Mouse (Mus musculus) forebrain, postnatal 0 days (tissue): ENCODE measurements around the gene Rbfox3. TPM values are rescaled to one million over a fixed set of nuclear protein-coding genes. Genes with fewer than 3 reads are reported as not detected.

ENCODE experiments used
- ATAC-seq: fragments of 200-750 bp; cut with Nextera tagmentation; 2 replicates; pipeline ENCODE4 v1.8.0; 2017; ENCODE audit warnings: mild to moderate bottlenecking, moderate library complexity
- DNase-seq: peaks from one replicate; pipeline ENCODE4 v3.0.0-alpha.2; 2015
- H3K27ac ChIP-seq: fragments of 300-500 bp; sonication (generic); 2 replicates; pipeline ENCODE4 v1.5.1; 2014; ENCODE audit warnings: low read depth, mild to moderate bottlenecking, antibody characterized with exemption, low read length, moderate library complexity, mixed read lengths
- H3K27me3 ChIP-seq: fragments of 300-500 bp; sonication (generic); 2 replicates; pipeline ENCODE4 v1.6.1; 2014; ENCODE audit warnings: mild to moderate bottlenecking, low read length, mixed read lengths; ENCODE audit not compliant: insufficient read depth
- H3K36me3 ChIP-seq: fragments of 300-500 bp; sonication (generic); 2 replicates; pipeline ENCODE4 v1.6.1; 2014; ENCODE audit warnings: mild to moderate bottlenecking, moderate library complexity; ENCODE audit not compliant: insufficient read depth
- H3K4me1 ChIP-seq: fragments of 300-500 bp; sonication (generic); 2 replicates; pipeline ENCODE4 v1.6.1; 2014; ENCODE audit warnings: antibody characterized with exemption; ENCODE audit not compliant: insufficient read depth
- H3K4me2 ChIP-seq: fragments of 300-500 bp; sonication (generic); 2 replicates; pipeline ENCODE4 v1.6.1; 2014; ENCODE audit warnings: low read depth, mild to moderate bottlenecking, moderate library complexity
- H3K4me3 ChIP-seq: fragments of 300-500 bp; sonication (generic); 2 replicates; pipeline ENCODE4 v1.5.1; 2014; ENCODE audit warnings: low read depth, low read length, mixed read lengths
- H3K9ac ChIP-seq: fragments of 300-500 bp; sonication (generic); 2 replicates; pipeline ENCODE4 v1.6.1; 2014; ENCODE audit warnings: mild to moderate bottlenecking
- H3K9me3 ChIP-seq: fragments of 300-500 bp; sonication (generic); 2 replicates; pipeline ENCODE4 v1.6.1; 2016; ENCODE audit warnings: low read length
- CTCF ChIP-seq: sonication (generic); IDR thresholded peaks from 2 replicates; pipeline ENCODE4 v1.5.1; 2016; ENCODE audit warnings: antibody characterized with exemption, control low read depth, low read depth
- WGBS: fragments of 180-500 bp; shearing (Covaris S2); extraction: QIAGEN DNeasy Blood & Tissue Kit; methylation state at CpG from one replicate; pipeline ENCODE4 v1.1.7; 2014; 5-methylcytosine and 5-hydroxymethylcytosine counted together
- polyA plus RNA-seq: library from polyadenylated mRNA; unstranded; fragments of >200 nt; fragmentation: Nextera tagmentation; extraction: Ambion mirVana; gene quantifications from 2 replicates; pipeline ENCODE4 v1.2.1, GENCODE M21; 2015
- total RNA-seq: library from RNA; depleted of rRNA; stranded (reverse); fragments of >200 nt; gene quantifications from 2 replicates; pipeline ENCODE4 v1.2.3, GENCODE M21; 2014

The Rbfox3 gene
- total and polyA plus RNA-seq, 2 experiments from 2014 or later: 37.3 to 82.3 TPM

DNA sequence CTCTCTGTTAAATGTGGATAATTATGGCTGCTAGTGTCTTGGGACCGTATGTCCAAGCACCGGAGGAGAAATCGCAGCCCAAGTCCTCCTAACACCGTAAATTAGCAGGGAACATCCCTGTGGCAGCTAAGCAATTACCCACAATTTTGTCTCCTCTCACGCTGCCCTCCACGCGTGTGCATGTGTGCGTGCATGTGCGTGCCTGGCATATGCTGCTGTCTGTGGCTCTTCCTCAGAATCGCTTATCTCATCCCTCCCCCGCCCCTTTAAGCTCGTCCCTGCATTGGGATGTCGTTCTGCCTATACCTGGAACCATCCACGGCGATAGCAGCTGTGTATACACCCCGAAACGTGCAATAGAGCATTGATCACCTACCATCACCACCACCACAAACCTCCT is 156.4 kb downstream of the Rbfox3 start:
- Histone ChIP-seq H3K9ac (0 out of 2 replicates have a peak overlapping the region, but pooled peaks have one; percentile 14), H3K9me3 (no peaks in the 10 kb centered on the region), H3K4me3 (no peak overlapping the region), H3K4me1 (peaks cover 37% of the 10 kb centered on the region), H3K27ac (no peak overlapping the region), H3K36me3 (no peaks in the 10 kb centered on the region), H3K4me2 (no peak overlapping the region), H3K27me3 (no peaks in the 10 kb centered on the region)
- ATAC-seq (peak; percentile 37; the same call in 1 of the 2 replicates), DNase-seq (peak; percentile 63)
- WGBS: 57% methylated on average over 17 of the region's 17 CpGs
- no peak for TF ChIP-seq CTCF

- Histone ChIP-seq H3K4me3 (no peak overlapping the region), H3K4me2 (no peak overlapping the region), H3K36me3 (no peaks in the 10 kb centered on the region), H3K27me3 (no peaks in the 10 kb centered on the region), H3K9ac (no peak overlapping the region), H3K27ac (no peak overlapping the region), H3K9me3 (no peaks in the 10 kb centered on the region), H3K4me1 (peaks cover 37% of the 10 kb centered on the region)
- WGBS: 60% methylated on average over 4 of the region's 4 CpGs
- 0 out of 2 replicates have a peak, but pooled peaks have one; percentile 16 for ATAC-seq
- no peak for DNase-seq
- TF ChIP-seq CTCF: no peak
Observed at GRCm38 (mm10) chr11:118754535-118754934, 156.9 kb downstream of the Rbfox3 start.

GRCm38 (mm10) chr11:118751879-118752616 is 159.3 kb downstream of the Rbfox3 start:
- H3K27ac ChIP-seq: peak overlapping the region; percentile 78
- WGBS: 21% methylated on average over 7 of the region's 7 CpGs
- H3K4me3 ChIP-seq: no peak overlapping the region
- H3K36me3 ChIP-seq: no peaks in the 10 kb centered on the region
- peak; percentile 58 for ATAC-seq
- H3K4me2 ChIP-seq: peak overlapping the region; percentile 4; the same call in 1 of the 2 replicates
- H3K9me3 ChIP-seq: no peaks in the 10 kb centered on the region
- no peak for TF ChIP-seq CTCF
- H3K4me1 ChIP-seq: peaks cover 42% of the 10 kb centered on the region
- no peaks in the 10 kb centered on the region for H3K27me3 ChIP-seq
- peak; percentile 65 for DNase-seq
- no peak overlapping the region for H3K9ac ChIP-seq

DNA sequence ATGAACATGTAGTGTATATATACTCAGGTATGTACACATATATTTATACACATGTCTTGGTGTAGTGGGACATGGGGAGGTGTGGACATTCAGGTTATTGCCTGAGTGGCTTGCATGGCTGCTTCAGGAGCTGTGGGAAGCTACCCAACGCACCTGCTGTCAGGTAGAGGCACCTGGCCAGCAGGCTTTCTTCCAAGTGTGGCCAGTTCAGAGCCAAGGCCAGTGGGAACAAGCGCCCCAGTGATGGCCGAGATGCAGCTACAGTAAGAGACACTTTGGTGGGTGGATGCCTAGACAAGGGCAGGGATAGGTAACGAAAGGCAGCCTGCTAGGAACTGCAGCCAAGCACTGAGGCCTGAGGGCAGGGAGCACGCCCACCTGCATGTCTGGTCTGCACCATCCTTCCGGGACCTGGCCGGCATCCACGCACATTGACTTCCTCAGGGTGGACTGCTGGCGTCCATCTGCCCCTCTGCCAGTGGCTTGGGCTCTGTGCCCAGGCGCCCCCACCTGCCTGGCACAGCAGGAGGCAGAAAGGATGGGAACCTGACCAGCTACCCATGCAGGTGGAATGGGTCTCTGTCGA is 160.6 kb downstream of the Rbfox3 start:
- 69% methylated on average over 11 of the region's 11 CpGs for whole genome bisulfite sequencing
- H3K27ac ChIP-seq: peak overlapping the region; percentile 51; the same call in 1 of the 2 replicates
- TF ChIP-seq CTCF: no peak

GRCm38 (mm10) chr11:118749541-118749940 is 161.9 kb downstream of the Rbfox3 start:
- H3K36me3 ChIP-seq: no peaks in the 10 kb centered on the region
- DNase-seq: no peak

More for the DNA sequence above, 160.6 kb downstream of the Rbfox3 start:
- Histone ChIP-seq H3K4me1 (peaks cover 43% of the 10 kb centered on the region), H3K27me3 (no peaks in the 10 kb centered on the region), H3K9ac (no peak overlapping the region), H3K36me3 (no peaks in the 10 kb centered on the region), H3K9me3 (no peaks in the 10 kb centered on the region), H3K4me2 (no peak overlapping the region), H3K4me3 (no peak overlapping the region)
- DNase-seq: no peak
- no peak for ATAC-seq

DNA sequence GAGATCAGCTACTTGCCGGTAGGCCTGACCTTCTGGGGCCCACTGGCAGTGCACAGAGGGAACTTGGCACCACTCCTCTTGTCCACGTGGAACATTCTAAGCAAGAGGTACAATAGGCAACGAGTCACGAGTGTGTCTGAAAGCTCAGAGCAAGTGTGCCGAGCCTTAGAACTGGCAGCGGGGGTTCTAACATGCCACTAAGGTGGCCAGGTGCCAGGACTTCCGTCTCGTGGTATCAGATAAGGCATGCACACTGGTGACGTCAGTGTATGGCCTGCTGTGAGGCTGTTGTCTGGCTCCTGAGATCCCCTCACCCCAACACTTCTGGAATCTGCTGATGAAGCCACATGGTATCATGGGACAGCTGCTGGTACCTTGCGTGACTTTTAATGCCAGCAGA is 162.8 kb downstream of the Rbfox3 start:
- H3K4me1 ChIP-seq: peaks cover 47% of the 10 kb centered on the region
- ATAC-seq: no peak; the same call in 1 of the 2 replicates
- 16% methylated on average over 10 of the region's 10 CpGs for WGBS

More at GRCm38 (mm10) chr11:118749541-118749940, 161.9 kb downstream of the Rbfox3 start:
- H3K9me3 ChIP-seq: no peaks in the 10 kb centered on the region
- H3K9ac ChIP-seq: no peak overlapping the region
- 79% methylated on average over 1 of the region's 1 CpGs for WGBS
- no peak for TF ChIP-seq CTCF
- ATAC-seq: no peak
- H3K27me3 ChIP-seq: no peaks in the 10 kb centered on the region
- H3K27ac ChIP-seq: no peak overlapping the region
- no peak overlapping the region for H3K4me3 ChIP-seq
- no peak overlapping the region for H3K4me2 ChIP-seq
- H3K4me1 ChIP-seq: peaks cover 52% of the 10 kb centered on the region

GRCm38 (mm10) chr11:118745279-118745678 is 166.1 kb downstream of the Rbfox3 start:
- Histone ChIP-seq H3K4me2 (peak overlapping the region; percentile 30; the same call in 1 of the 2 replicates), H3K4me3 (no peak overlapping the region), H3K36me3 (no peaks in the 10 kb centered on the region), H3K9ac (no peak overlapping the region), H3K4me1 (peaks cover 23% of the 10 kb centered on the region), H3K27me3 (no peaks in the 10 kb centered on the region), H3K27ac (peak overlapping the region; percentile 46; the same call in 1 of the 2 replicates), H3K9me3 (no peaks in the 10 kb centered on the region)
- ATAC-seq: peak; percentile 41
- no peak for DNase-seq
- no peak for TF ChIP-seq CTCF

More for the DNA sequence above, 162.8 kb downstream of the Rbfox3 start:
- Histone ChIP-seq H3K9me3 (no peaks in the 10 kb centered on the region), H3K27me3 (no peaks in the 10 kb centered on the region), H3K27ac (0 out of 2 replicates have a peak overlapping the region, but pooled peaks have one; percentile 21), H3K4me3 (no peak overlapping the region), H3K36me3 (no peaks in the 10 kb centered on the region), H3K9ac (no peak overlapping the region), H3K4me2 (no peak overlapping the region)
- TF ChIP-seq CTCF: no peak
- DNase-seq: peak; percentile 61
